Mouse (Mus musculus): ENCODE measurements around the gene Actr10.

Gene Actr10

DNA sequence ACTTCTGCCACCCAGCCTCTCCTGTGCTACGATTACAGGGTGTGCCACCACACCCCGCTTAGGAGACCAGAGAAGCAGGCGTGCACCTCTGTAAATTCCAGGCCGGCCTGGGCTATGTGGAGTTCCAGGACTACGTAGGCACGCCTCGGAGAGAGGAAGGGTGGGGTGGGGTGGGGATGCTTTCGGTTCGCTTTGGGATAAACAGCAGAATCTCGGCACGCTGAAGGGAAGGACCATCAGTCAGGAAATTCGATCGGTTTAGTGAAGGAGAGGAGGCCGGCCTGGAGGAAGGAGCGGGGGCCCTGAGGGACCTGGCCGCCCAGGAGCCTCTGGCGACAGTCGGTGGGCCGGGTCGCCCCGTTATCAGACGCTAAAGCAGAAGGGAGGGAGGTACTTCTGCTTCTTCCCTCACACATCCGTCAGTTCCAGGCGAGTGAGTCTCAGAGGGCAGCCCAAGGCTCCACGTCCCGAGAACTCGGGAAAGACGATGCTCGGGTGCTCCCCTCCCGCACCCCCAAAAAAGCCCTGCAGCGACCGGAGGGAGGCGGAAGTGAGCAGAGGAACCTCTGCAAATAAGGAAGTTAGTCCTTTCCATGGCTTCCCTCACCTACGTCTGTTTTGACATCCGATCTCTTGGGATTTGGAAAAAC, 30.6 kb downstream of the Actr10 start:
- DNase-seq: peak; percentile 99

DNA sequence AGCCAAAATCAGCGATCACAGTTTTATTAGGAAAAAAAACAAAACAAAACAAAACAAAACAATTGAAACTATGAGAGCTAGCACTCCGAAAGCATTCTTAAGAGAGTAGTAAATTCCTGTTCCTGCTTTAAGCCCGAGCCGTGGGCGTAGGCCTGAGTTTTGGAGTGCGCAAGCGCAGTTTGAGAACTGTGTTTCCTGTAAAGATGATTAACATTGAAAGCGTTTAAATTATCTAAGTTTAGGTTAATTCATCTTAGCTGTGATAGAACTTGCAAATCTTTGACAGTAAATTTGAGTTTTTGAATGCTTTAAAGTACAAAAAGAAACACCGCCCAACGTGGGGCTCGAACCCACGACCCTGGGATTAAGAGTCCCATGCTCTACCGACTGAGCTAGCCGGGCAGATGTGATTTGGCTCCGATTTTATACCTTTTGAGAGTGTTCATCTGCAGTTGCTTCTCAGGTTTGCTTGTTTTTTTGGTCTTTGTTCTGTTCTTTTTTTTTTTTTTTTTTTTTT, 31.2 kb downstream of the Actr10 start:
- DNase-seq: peak; percentile 96

DNA sequence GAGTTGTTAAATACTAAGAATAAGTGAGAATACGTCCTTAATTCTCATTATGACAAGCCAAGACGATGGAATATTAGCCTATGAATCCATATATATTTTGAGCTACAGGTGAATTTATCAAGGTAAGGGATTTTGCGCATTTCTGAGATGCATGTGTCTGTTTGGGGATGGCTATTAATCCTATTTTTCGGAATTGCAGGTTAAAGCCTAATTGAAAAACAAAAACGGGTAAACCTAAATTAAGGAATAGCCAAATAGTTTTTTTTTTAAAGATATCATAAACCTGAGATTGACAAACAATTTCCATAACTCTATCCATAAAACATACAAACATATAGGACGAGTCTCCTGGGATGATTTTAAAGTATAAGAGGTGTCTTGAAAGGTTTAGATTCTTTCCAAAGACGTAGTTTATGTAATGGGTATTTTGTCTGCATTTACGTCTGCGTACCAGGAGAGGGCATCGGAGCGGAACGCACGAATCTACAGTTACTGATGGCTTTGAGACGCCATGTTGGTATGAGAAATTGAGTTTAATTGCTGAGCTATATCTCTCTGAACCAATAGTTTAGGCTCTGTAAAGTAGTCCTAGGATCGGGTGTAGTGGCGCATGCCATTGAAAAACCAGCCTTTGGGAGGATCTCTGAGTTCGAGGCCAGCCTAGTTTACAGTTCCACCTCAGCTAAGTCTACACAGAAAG, 32.0 kb downstream of the Actr10 start:
- DNase-seq: peak; percentile 94

DNA sequence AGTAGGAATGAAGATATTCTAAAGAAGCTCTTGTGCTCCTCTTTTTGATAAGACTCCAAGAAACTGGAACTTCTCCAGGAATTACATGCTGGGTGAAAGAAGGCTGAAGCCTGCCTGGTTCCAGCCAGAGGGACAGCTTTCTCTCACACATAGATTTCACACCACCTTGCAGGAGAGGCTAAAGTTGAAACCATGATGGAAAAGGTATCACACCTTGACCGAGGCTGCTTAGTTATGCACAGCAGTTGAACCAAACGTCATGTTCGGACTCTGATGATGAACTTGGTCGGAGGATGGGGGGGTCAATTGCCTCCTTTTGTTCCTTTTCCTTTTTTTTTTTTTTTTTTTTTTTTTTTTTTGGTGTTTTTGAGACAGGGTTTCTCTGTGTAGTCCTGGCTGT, 36.2 kb downstream of the Actr10 start:
- DNase-seq: peak; percentile 59

DNA sequence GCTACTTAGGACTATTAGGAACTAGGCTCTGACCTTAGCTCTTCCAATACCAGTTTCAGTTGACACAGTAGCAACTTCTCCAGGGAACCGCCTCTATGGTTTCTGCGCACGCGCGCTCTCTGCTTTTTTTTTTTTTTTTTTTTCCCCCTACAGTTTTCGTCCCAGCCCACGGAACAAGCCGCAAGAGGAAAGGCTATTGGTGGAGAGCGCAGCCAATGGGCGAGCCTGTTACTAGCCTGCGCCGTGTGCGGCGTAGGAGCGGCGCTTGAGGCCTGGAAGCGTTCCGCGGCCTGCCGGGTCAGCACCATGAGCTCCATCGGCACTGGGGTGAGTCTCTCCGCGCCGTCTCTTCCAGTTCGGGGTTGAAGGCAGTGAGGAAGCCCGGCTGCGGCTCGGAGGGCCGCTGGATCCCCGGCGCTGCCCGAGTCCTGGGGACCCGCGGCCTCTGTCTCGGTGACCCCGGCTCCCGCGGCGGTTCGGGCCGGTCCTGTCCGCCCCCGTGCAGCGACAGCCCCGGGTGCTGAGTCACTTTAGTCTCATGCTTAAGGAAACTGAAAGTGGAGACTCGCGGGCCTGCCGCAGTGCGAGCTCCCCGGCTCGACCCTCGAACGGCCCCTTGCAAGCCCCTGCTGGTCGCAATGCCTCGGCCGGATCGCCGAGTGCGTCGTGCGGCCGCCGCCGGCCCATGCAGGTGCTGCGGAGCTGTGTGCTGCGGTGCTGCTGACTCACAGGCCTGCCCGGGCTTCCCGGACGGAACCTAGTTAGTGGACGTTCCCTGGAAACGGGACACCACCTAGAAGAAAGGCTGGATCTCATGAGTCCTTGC, 37.0 kb downstream of the Actr10 start, which contains the start of gene Psma3:
Gene Psma3, plus strand, starts transcription at position 181 of the 826 bp plus-strand sequence.
- peak; percentile 100 for DNase-seq

DNA sequence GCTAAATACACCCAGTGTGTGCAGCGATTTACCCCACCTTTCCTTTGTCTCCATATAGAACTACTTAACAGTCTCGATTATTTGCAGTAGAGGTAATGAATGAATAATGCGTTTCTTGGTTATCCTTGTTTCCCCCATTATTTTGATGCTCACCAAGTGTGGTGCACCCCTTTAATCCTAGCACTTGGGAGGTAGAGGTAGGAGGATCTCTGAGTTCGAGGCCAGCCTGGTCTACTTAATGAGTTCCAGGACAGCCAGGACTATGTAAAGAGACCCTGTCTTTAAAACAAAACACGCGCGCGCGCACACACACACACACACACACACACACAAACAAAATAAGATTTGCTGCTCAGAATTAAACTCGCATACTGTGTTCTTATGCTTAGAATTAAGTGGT, 37.7 kb downstream of the Actr10 start:
- DNase-seq: peak; percentile 80

DNA sequence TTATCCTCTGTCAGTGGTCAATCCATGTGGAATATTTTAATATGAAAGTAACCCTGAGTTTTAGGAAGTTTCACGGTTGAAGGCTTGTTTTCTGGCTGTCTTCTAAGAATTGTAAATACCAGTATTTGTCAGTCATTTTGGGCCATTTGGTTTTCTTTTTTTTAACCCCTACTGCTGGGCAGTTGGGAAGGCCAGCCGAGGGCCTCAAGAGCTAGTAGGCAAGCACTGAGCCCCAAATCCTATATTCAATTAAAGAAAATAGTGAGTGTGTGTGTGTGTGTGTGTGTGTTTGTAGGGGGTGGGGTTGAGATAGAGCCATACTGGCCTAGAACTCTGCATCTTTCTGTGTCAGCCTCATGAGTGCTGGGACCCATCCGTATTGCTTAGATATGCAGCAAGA, 38.2 kb downstream of the Actr10 start:
- peak; percentile 74 for DNase-seq

DNA sequence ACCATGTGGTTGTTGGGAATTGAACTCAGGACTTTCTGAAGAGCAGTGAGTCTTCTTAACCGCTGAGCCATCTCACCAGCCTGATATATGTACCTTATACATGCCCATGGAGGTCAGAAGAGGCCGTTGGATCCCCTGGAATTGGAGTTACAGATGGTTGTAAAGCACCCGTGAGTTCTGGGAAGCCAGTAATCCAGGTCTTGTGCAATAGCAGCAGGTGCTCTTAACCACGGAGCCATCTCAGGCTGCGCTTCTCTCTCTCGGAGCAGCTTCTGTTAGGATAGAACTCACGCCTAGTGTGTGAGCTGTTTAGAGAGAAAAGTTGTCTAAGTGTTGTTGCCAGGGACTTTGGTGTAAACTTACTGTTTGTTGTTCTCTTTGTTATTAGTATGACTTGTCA, 40.7 kb downstream of the Actr10 start:
- peak; percentile 67 for DNase-seq

DNA sequence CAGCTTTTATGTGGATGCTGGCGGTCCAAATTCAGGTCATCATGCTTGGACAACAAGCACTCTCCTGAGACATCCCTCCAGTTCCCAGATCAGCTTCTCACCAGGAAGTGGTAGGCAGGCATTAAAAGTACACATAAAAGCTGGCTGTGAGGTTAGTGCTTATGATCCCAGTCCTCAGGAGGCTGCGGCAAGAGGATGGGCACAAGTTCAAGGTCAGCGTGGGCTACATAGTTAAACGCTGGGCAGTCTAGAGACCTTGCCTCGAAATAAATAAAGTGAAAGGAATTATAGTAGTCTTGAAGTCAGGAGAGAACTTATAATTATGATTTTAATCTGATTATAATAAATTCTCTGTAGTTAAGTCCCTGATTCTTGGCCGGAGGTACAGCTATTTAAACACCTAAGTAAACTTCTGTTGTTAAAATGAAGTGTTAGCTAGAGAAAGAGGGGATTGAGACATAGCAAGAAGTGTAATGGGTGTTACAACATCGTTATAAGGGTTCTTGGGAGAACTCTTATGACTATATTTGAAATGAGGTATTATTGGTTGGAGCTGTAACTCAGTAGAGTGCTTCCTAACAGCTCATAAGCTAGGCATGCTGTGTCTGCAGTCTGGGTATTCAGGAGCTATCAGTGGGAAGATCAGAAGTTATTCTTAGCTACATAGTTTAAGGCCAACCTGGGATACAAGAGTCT, 47.3 kb downstream of the Actr10 start:
- DNase-seq: peak; percentile 56

DNA sequence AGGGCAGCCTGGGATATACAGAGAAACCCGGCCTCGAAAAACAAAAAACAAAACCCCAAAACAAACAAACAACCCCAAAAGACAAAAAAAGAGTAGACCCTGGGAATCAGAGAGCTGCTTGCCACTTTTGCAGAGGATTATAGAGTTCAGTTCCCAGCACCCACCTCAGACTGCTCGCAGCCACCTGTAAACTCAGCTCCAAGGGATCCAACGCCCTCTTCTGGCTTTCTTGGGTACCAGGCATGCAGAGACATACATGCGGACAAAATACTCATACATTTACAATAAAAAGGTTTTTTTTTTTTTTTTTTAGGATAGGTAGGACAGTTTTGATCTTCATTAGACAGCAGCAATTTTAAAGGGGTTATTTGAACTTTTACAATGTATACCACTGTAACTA, 59.6 kb downstream of the Actr10 start:
- no peak for DNase-seq

DNA sequence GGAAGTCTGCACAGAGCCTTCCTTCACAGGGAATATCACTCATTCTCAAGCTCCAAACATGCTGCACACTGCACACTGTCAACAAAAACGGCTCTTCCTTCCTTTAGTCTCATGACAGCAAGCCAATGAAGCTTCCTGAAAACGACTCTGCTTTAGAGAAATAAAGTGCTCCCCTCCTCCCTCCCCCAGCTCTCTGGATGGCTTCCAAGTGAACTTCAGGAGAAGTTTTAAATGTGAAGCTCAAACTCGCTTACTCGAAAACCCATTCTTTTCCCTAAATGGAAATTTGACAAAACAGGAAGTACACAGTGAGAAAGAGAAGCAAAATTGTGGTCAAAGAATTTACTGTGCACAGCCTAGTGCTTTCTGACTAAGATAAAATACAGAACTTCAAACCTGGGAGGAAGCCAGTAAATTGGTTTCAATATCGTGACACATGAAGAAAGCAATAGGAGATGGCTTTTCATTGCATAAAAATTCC, 61.8 kb downstream of the Actr10 start:
- peak; percentile 95 for DNase-seq

DNA sequence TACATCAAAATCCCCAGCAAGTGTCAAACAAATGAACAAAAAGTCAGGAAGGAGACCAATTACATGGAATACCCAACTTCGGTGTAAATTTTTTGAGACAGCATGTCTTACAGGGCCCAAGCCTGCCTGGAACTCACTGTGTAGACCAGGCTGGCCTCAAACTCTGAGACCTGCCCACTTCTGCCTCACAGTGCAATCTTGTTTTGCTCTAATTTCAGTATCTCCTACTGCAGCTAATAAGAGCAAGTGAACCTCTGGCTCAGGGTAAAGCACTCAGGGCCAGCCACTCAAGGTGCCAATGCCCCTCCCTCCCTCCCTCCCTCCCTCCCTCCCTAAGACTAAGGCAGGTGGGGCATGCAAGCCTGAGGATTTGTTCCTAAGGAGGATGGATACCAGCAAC, 62.7 kb downstream of the Actr10 start:
- no peak for DNase-seq

DNA sequence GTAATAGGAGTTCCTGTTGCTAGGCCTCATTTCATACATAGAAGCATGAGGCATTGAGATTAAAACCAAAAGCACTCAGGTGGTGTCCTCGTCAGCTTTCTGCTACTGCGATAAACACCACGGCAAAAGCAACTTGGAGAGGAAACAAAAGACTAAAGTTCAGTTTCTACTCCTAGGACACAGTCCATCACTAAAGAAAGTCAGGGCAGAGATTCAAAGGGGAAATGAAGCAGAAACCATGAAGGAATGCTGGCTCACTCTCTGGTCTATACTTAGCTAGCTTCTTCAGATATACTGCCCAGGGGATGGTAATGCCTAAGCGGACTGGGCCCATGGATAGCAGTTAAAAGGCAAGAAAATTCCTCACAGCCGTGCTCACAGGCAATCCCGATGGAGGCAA, 63.8 kb downstream of the Actr10 start:
- DNase-seq: no peak

DNA sequence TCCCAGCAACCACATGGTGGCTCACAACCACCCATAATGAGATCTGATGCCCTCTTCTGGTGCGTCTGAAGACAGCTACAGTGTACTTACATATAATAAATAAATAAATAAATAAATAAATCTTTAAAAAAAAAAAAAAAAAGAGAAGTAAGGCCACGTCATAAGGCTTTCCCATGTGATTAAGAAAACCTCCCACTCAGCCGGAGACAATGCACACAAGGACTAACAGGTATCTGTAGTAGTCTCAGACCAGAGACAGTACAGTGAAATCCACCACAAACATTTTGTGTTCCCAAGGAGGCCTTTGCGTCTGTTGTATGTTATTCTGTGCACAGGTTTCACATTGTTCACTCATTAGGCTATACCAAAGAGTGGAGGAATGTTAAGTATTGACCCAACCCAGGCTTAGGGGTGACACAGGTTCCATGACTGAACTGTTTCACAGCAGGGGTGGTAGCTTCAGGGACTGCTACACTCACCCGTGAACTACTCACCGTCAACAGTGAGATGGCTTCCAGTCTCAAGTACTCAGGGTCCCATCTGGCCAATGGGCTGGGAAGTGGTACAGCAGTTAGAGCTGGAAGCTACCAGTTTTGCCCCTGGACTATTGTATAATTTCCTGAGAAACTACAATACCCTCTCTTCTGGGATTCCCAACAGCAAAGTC, 66.2 kb downstream of the Actr10 start:
- no peak for DNase-seq

DNA sequence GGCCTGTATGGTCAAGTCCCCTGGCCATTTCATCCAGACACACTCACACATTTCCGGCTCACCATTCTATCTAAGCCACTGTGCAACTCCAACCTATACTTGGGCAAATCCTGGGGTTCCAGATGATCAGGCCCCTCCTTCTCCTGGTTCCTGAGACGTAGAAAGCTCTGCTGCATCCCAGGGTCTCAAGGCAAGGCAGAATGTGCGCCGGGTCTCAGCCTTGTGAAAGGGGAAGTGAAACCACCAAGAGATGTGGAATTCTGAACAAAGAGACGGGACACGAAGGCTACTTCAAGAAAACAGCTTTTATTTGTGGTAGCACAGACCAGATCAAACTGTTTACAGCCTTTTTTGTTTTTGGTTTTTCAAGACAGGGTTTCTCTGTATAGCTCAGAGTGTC, 68.5 kb downstream of the Actr10 start:
- DNase-seq: peak; percentile 87

DNA sequence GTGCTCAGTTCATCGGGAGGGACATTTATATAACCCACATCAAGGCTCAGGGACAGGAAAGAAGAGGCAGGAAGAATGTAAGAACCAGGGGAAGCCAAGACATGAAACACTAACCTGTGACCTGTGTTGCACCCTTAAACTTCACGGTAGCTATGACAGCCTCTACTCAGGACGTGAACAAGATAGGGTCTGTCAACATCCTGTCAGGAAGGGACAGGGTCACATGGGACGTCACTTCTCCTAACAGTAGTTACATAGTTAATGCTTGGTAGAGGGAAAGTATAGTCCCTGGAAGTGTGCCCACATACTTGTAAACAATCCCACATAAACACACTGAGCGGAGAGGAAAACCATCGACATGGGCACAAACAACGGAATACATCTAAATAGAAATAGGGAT, 69.2 kb downstream of the Actr10 start:
- DNase-seq: no peak

DNA sequence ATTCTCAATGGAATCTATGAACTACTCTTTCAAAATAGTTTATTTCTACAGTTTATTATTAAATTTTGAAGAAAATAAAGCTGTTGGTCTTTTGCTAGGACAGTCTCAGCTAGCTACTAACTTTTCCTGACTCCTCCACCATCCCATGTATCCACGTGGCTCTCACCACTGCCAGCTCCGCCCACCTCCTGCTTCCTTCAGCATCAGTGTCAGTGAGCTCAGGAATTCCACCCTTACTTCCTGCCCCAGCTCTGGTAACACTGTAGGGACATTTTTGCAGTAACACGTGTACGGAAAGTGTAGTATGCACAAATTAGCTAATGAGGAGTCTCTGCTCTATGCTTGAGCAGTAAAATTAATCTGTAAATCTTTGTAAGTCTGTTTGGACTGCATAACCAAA, 72.1 kb downstream of the Actr10 start:
- DNase-seq: peak; percentile 98
